Mouse (Mus musculus) c-Kit-negative CD71-positive TER-119-positive erythroid progenitor cells, embryonic 14.5 days (primary cell): ENCODE results near the gene Spata17.

Experiments used
- DNase-seq: peaks from one replicate; pipeline ENCODE4 v3.0.0-alpha.2; 2013; ENCODE audit warnings: low read depth, low spot score

The Spata17 gene

GRCm38 (mm10) chr1:187215181-187216116, at the start of gene Spata17, which contains the start of gene Gpatch2:
Spata17 (minus strand) TSS chr1:187215465.
Gpatch2 (plus strand) TSS chr1:187215508.
- DNase-seq = peak; percentile 66

DNA sequence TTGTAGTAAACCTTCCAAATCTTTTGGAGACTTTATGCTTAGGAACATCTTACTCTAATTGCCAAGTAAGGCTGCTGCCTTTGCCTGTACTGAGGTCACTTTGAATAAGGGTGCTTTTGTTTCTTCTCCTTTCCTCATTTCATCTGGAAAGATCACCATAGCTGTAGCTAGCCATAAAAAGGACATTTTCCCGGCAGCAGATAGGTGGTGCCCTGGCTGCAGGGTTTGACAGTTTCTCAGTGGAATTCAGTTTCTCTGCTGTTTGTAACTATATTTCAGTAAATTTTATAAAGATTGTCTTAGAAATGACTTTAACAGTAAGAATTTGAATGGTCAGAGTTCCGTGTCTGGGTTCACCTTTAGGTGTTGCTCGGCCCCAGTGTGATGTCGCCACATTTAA, 43.5 kb upstream of the Spata17 start:
- no peak for DNase-seq

DNA sequence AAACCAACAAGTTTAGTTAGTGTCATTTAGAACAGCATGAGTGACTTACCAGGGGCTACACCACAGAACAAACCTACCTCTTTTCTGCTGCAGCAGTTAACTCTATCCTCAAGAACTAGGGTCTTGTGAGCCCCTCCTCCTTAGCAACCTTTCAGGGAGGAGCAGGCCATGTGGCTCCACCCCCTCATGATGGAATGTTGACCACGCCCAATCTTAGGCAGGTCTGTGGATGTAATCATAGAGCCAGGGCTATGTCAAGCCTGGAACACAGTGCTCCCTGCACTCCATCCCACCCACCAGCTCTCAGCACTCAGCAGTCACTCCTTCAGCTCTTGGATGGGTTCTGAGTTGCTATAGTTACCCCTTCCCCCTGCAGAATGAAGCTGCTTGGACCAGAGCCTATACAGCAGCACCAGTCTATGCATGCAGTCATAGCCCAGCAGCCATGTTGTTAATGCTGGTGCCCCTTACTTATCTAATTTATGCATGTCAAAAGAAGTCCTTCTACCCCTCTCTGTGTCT, 35.5 kb upstream of the Spata17 start:
- DNase-seq = no peak

DNA sequence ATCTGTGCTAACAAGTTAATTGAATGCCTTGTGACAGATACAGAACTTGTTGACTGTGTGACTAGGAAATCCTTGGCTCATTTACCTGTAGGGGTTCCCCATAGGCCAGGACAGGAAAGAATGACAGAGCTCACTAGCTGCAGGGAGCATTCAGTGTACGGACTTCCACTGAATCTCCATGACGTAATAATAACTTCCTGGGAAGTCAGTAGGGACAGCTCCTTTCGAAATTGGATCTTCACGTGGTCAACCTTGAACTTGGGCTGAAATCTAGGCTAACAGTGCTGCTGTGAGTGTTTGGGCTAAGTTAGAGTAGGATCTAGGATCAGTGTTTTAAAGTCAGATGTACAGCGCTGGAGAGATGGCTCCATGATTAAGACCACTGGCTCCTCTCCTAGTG, 29.5 kb upstream of the Spata17 start:
- no peak for DNase-seq

DNA sequence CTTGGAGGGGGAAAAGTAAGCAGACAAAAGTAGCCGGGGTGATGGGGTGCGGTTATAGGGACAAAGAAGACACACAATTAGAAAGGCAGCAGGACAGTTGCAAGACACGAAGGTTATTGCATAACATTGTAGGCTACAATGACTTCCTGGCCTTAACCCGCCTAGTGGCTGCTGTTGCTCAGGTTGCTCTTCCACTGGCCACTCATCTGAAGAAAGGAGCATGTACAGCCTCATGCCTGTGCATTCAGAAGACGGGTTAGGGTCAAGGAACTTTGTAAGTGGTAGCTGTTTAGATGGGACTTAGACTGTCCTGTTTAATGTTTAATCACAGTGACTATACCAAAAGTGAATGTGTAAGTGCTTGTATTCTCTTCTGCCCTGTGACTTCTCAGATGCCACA, 26.1 kb upstream of the Spata17 start:
- DNase-seq = no peak

DNA sequence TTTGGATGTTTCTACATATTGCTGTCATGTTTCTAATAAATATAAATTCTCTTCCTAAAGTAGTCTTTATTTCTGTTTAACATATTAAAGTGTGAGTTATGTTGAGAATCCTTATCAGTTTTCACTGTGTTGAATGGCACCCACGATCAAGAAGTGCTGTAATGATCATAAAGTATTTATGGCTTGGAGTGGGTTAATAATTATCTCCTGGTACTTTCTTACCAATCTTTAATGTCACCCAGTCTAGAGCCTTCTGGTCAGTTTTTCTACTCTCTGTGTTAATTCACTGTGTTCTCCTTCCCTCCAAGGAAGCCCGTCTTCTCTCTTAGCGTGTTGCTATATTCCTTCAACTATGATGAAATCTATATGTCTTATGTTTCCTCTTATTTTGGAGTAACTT, 25.0 kb upstream of the Spata17 start:
- DNase-seq = no peak

DNA sequence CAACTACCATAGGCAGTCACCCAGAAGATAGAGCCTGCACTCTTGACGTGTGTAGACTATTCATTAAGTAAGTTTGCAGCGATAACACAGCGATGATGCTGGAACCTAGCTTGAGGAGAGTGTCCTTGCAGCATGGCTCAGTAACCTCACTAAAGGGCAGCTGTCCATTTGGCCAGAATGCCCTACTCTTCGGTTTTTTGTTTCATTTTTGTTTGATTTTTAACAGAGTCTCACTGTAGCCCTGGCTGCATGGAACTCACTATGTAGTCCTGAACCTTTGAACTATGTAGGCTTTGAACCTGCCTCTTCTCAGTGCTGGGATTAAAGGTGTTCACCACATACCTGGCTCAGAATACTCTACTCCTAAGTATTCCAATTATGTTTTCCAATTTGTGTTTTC, 22.8 kb upstream of the Spata17 start:
- DNase-seq = no peak

DNA sequence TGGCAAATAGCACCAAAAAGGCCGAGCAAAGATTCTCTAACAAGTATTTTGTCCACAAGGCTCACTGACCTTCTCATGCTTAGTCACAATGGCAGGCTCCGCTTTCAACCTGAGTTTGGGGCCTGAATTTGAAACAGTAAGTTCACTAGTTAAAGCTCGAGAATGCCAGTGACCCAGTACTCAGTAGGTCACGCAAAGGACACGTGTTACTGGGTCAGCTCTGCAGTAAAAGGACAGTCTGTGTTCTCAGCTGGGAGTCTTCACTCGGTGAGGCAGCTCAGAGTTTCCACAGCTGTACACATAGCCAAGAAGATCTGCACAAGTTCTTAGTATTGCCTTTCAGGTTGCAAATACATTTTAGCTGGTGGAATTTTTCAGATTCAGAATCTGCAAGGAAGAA, 21.0 kb upstream of the Spata17 start:
- DNase-seq = no peak

DNA sequence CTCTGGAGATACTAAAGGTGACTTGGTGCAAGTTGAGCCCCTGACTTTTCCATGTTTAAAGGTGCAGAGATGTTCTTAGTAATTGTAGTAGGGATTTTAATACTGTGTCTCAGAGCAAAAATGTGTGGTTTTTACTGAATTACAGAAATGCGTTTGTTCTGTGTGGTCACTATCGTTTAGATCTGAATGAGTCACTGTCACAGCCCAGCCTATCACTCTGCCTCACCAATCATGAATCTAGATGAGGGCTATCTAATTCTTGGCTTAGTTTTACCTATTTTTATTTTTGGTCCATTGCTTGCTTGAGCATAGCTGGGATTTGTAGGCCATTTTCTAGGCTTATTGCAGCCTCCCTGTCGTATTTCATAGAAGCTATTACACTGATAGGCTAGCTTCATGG, 19.9 kb upstream of the Spata17 start:
- no peak for DNase-seq

- no peak for DNase-seq
These were observed 17.8 kb upstream of the Spata17 start for GRCm38 (mm10) chr1:187232996-187233615.

GRCm38 (mm10) chr1:187232196-187232955, 17.1 kb upstream of the Spata17 start:
- DNase-seq = no peak

- no peak for DNase-seq
These were observed 15.0 kb upstream of the Spata17 start for GRCm38 (mm10) chr1:187230255-187230654.

DNA sequence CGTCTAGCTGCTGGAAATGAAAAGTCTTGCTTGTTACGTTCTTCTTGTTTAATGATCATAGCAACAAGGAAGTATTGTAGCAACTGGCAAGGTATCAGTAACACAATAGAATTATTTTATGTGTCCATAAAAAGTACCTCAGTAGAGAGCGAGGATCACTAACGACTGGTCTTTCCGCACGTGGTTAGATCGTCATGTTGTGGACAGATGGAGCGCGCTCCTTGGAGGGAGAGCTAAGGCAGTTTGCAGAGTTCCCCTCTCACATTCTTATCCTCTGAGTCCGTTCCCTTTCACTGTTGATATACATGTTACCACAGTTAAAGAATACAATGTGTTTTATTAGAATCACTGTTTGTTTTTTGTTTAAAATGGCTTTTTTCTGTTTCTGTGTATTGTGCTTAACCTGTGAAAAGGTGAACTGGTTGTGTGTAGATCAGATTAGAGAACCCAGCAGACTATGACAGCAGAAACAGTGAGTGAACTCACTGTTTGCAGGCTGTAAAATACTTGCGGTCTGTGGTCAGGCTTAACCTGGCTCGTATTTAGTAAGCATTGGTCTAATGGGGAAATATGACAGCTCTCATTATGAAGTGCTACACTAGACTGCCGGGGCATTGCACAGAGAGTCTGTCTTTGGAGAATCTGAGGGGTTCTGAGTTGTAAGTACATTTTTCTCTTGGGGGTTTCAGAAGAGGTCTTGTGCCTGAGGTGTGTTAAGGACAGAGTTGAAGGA, 13.3 kb upstream of the Spata17 start:
- no peak for DNase-seq

- no peak for DNase-seq
These were observed 11.2 kb upstream of the Spata17 start for GRCm38 (mm10) chr1:187226328-187227025.

- DNase-seq = no peak
These were observed 5.5 kb upstream of the Spata17 start for GRCm38 (mm10) chr1:187220756-187221155.

GRCm38 (mm10) chr1:187216620-187217410, 1.6 kb upstream of the Spata17 start:
- DNase-seq = no peak

DNA sequence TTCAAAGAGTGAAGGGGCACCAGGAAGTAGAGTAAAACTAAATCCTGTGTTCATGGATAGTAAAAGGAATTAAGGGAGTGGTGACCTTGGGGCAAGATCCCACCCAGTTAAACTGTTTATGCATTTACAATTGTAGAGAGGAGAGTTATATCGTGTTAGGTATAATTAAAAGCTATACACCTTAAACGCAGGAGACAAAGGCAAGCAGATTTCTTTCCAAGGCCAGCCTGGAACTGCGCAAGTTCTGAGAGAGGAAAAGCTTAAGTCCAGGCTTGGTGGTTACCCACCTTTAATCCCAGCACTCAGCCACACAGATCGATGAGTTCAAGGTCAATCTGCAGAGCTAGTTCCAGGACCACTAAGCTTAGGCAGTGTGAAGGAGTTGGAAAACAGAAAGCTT, 4.5 kb downstream of the Spata17 start:
- DNase-seq = no peak

DNA sequence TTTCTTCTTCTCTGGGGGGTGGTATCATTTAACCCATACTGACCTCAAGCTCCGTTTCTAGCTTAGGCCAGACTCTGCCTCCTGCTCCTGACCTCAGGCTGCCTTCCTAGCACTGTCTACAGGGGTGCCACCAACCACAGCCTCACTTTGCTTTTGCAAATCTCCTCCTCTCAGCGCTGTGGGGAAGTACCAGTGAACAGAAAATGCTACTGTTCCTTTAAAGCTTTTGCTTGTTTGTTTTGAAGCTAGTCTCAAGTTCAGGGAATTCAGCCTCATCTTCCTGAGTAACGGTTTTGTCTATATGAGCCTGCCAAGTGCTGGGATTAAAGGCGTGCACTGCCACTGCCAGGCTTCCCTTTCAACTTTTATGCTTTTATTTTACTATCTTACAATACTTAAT, 5.8 kb downstream of the Spata17 start:
- DNase-seq = no peak

- DNase-seq = no peak
These were observed 9.8 kb downstream of the Spata17 start for GRCm38 (mm10) chr1:187205506-187205905.

DNA sequence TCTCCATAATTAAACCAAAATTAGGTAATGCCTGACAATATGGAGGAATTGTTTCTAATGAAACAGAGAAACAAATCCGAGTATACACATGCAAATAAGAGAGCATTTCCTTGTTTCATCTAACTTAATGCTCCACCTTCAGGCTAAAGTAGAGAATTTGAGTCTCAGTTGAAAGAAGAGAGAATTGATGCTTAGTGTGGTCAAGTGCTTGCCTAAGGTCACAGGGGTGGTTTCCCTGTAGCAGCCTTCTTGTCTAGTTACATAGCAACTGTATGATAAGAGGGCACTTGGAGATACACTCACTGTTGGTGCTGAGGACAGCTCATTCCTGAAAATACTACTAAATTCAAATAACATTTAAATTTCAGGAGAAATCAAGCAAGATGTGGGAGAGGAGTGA, 36.7 kb downstream of the Spata17 start:
- no peak for DNase-seq
